Mouse (Mus musculus): ENCODE results near the gene Fam19a1.

- TF ChIP-seq POLR2A (IDR thresholded peaks at IDR 0.05; ENCODE audit: low read depth, low read length) (no peak), CTCF (IDR thresholded peaks at IDR 0.05; ENCODE audit: extremely low read depth, insufficient read depth, insufficient read length, insufficient replicate concordance) (no peak)
Measured at GRCm38 (mm10) chr6:96632243-96632642, 519.3 kb downstream of the Fam19a1 start.
